Mouse (Mus musculus): ENCODE results near the gene Rfwd3.
"Not testable (repeated sequence)": the region's sequence is repeated elsewhere in the genome, so short reads cannot be mapped to it uniquely, and the experiment has no call there.

Rfwd3 gene

DNA sequence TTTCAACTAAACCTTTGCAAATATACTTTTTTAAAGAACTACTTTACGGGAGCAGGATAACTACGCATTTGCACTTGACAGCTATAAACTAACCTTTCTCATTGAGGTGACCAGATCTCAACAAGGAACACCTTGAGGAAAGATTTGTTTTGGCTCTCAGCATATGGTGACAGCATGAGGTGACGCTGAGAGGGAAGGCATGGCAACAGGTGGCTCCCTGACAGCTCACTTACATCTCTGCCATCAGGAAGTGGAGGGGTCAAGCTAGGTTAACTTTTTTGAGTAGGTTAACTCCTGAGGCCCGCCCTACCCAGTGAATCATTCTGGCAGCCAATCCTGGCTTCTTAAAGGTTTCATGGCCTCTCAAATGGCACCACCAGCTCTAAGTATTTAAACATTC, 14.4 kb downstream of the Rfwd3 start:
- DNase-seq (ENCODE audit: low spot score): no peak

DNA sequence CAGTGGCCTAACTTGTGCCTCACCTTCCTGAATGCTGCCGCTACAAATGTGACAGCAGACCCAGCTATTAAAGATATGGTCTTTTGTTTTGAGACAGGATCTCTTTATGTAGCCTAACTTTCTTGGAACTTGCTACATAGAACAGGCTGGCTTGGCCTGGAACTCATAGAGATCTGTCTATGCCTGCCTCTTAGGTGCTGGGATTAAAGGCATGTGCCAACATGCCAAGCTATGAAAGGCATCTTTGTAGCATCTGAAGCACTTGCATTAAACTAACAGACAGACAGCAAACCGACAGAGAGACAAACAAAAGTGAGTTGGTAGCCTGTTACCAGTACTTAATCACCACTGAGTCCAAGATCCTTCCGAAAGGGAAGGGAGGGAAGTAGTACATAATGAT, 17.9 kb downstream of the Rfwd3 start:
- no peak for DNase-seq (ENCODE audit: low spot score)

DNA sequence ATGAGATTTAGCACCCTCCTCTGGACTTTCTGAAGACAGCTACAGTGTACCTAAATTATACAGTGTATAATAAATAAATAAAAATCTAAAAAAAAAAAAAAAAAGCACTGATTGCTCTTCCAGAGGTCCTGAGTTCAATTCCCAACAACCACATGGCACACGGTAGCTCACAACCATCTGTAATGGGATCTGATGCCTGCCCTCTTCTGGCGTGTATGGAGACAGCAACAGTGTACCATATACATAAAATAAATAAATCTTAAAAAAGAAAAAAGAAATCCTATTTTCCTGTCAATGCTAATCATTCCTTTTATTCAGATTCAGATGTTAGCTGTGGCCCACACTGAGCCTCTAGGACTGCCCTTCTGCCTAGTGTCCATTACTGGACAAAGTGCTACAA, 31.7 kb downstream of the Rfwd3 start:
- no peak for DNase-seq (ENCODE audit: low spot score)

DNA sequence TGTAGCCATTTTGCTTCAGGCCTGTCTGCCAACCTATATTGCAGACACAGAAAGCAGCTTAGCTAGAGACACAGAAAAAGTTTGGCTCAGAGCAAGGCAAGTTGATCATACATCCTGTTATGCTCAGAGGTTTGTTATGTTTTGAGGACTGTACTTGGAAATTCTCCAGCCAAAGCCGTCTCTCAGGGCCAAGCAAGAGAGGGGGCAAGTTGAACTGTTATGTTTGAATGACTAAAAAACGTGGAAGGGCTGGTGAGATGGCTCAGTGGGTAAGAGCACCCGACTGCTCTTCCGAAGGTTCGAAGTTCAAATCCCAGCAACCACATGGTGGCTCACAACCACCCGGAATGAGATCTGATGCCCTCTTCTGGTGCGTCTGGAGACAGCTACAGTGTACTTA, 33.9 kb downstream of the Rfwd3 start:
- DNase-seq (ENCODE audit: low spot score): not testable (repeated sequence)

DNA sequence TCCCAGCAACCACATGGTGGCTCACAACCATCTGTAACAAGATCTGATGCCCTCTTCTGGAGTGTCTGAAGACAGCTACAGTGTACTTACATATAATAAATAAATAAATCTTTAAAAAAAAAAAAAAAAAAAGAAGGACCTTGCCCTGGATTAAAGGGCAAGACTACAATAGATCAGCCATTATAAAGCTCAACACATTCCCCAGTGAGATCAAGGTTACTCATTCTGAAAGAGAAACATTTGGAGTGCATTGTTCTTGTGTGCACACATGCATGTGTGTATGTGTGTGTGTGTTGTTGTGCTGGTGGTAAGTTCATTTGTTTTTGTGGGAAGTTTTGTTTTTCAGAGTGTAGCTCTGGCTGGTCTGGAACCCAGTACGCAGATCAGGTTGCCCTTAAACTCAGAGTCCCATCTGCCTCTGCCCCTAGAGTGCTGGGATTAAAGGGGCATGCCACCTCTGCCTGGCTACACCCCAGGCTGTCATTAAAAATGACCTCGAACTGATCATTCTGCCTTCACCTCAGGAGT, 35.3 kb downstream of the Rfwd3 start:
- no peak for DNase-seq (ENCODE audit: low spot score)

DNA sequence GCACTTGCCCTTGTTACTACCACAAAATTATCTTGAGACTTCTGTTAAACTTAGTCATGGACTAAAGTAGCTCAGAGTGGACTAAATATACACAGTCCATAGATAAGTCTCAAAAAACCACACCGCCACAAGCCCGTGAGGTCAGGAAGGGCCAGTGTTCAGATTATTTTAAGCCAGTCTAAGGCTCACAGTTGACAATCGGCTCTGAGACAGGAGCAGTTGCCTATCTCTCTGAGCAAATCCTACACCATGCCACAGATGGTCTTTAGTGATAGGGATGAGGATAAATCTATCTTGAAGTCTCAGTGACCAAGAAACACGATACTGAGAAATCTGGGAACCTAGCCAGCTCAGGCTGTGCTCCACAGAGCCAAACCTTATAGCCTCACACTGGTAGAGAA, 38.0 kb downstream of the Rfwd3 start:
- no peak for DNase-seq (ENCODE audit: low spot score)

DNA sequence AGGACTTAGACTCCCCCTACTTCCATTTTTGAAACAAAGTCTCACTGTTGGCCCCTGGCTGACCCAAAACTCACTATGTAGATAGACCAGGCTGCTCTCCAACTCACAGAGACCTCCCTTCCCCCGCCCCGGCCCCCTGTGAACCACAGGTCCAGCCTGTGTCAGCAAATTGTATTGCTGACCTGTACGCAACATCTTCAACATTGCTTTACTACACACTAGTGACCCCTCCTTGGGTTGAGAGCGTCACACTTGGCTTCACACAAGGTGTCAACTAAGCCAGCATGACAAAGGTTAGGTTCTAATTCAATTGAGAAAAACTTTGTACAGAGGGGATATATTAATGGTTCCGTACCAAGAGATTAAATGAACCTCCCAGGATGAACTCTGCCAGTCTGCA, 39.8 kb downstream of the Rfwd3 start:
- no peak for DNase-seq (ENCODE audit: low spot score)

DNA sequence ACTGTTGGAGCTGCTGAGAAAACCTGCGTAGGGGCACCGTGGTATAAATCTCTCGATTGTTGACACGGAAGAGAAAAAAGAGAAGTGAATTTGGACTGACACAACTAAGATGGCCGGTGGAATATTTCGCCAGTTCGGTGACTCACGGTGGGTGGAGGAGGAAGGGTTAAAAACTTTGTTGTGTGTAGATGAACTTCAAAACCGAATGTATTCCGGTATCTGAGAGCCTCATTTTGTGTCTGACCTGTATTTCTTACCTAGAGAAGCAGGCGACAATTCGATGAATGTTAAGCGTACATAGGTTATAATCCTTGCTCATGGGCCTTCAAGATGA, 40.6 kb downstream of the Rfwd3 start:
- DNase-seq (ENCODE audit: low spot score): no peak

DNA sequence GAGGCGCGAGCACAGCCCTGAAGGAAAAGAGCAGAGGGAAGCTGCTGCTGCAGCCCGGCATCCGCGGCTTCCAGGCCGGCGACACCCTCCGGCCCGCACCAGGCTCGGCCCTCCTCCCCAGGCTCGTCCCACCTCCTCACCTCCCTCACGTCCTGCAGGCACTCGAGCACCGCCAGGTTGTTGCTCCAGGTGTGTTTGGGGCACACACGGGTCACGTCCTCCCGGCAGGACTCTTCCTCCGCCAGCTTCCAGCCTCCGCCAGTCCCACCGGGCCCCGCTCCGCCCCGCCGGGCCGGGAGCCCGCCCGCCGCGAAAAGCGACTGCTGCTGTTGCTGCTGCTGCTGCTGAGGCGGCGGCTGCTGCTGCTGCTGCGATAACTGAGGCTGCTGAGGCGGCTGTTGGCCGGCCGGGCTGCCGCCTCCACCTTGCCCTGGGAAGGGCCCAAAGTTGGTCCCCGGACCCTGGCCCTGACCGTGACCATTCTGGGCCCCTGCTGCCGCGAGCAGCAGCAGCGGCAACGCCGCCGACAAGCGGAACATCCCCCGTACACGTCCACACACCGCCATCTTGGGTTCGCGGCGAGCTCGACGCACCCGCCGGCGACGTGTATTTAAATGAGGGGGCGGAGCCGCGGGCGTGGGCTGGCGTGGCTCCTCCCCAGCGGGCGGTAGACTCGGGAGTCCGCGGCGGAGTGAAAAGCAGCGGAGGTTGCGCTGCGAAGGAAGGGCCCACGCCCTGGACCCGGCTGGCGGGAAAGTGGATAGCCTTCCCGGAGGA, 41.2 kb downstream of the Rfwd3 start, which contains the start of gene Glg1:
TSS of gene Glg1 (minus strand) at position 586 of the 777 bp plus-strand sequence.
- DNase-seq (ENCODE audit: low spot score): peak; percentile 94

DNA sequence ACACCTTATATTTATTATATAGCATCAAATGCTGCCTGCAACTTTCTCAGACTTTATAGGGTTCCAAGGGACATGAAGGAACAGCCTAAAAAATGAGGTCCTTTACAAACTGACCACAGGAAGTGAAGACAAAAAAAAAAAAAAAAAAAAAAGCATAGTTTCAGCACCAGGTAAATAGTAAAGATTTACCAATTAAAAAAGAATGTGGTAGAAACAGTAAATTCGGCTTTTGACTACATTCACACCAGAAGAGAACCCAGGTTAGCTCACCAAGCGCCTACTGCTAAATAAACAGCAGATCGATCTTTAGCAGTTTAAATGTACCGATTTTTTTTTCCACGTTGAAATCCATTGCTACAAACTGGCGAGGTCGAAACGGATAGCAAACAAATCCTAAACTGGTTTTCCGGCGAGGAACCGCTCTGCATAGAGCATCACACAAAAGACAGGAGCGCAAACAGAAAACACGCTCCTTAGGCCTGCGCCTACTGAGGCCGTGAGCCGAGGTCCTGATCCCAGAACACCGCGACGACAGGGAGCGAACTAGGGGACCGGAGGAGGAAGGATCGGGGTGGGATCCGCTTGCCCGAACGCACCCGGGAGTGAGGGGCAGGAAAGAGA, 41.9 kb downstream of the Rfwd3 start:
- DNase-seq (ENCODE audit: low spot score): no peak

DNA sequence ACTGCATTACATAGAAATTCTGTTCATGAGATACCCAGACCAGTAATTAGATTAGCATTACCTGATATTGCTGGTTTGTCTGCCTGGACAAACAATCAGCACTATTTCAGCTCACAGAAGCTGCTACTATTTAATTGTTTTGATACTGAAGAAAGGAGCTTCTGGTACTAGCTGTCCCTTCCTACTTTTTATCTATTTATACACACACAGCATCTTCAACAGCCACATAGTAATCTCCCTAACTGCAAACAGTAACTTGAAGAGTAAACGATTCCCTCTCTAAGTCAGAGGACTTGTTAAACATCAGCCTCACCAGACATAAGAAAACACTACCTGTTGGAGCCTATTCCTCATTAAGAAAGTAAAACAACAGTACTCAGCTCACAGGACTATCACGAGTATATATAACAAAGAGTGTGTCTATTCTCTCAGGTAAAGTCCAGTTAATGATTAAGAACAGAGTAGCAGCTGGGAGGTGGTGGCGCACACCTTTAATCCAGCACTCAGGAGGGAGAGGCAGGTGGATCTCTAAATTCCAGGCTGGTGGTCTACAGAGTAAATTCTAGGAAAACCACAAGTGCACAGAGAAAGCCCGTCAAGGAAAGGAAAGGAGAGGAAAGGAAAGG, 47.4 kb downstream of the Rfwd3 start:
- DNase-seq (ENCODE audit: low spot score): no peak

DNA sequence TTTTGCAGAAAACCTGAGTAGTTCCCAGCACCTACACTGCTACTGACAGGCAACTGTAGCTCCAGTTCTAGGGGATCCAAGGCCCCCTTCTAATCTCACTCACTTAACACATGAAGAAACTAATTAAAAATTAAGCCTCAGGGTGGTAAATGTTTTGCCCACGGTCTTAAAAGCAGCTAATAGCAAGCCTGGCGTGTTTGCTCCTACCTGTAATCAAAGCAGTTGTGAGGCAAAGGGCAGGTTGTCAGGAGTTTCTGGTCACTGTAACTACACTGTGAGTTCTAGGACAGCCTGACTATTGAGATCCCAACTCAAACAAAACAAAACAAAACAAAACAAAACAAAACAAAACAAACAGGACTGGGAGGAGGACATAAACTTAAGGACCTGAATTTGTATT, 49.9 kb downstream of the Rfwd3 start:
- no peak for DNase-seq (ENCODE audit: low spot score)

DNA sequence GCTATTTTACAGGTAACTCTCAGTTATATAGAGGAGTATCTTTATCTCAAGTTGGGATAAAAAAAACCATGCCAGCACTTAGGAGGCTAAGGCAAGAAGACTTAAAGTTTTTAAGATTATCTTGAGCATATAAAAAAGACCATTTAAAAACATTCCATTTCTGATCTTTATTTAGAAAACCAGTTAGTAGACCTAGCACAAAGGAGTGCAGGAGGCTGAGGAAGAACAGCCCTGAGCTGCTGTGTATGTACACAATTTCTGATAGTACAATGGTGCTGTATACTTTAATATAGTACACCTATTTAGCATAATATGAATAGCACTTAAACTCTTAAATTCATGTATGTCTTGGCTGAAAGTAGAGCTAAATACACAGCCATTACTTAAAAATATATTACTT, 51.9 kb downstream of the Rfwd3 start:
- DNase-seq (ENCODE audit: low spot score): no peak

DNA sequence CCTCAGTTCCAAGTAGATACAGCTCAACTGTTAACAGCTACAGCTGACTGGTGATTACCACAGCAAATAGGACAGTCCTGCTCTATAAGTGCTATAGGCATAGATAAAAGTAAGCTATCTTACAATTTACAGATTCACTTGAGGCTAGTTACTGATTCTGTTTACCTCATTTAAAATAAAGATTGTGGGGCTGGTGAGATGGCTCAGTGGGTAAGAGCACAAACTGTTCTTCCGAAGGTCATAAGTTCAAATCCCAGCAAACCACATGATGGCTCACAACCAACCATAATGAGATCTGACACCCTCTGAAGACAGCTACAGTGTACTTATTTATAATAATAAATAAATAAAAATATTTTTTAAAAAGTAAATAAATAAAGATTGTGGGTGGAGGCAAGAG, 53.2 kb downstream of the Rfwd3 start:
- not testable (repeated sequence) for DNase-seq (ENCODE audit: low spot score)

DNA sequence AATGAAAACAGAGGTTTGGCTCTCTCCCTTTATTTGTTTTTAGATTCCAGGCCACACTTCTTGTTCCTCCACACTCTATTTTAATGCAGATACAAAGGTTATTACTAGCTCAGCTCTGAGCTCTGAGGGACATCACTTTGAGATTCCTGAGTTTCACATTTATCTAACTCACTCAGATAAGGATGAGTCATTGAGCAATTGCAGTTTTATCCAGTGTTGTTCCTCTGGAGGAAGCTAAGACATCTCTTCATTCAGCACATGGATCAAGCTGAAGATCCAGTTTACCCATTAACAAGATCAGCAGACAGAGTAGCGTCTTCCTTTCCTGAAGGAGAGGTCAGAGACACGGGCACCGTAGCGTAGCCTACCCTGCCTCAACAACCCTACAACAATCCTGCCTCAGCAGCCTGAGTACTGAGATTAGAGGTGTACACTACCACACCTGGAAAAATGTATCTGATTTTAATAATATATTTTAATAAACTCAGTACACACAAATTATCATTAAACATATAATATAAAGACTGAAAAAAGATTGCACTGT, 53.7 kb downstream of the Rfwd3 start:
- DNase-seq (ENCODE audit: low spot score): no peak

DNA sequence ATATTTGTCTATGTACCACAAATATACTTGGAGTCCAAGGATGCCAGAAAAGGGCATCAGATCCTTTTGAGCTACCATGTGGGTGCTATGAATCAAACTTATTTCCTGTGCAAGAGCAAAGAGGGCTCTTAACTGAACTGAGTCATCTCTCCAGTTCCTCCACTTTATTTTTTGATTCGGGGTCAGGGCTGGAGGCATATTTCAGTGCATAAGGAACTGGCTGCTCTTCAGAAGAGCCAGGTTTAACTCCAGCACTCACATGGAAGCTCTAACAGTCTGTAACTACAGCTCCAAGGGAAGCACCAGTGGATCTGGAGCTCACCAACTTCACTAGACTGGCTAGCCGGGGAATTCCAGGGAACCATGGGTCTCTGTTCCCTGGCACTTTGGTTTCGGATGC, 62.7 kb downstream of the Rfwd3 start:
- DNase-seq (ENCODE audit: low spot score): no peak

DNA sequence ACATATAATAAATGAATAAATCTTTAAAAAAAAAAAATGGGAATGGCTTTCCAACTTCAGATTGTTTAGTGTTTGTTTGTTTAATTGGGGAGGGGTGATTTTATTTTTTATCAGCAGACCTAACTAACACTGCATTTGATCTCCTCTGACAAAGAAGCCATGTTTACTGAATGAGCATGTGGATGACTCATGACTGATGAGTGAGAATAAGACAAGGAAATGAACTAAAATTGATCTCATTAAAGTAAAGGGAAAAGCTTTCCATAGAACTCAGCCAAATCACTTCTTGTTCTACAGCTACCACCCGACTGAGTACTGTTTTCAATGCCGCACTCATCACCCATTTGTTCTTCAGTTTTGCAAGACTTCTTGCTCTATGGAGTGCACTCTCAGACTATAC, 66.3 kb downstream of the Rfwd3 start:
- no peak for DNase-seq (ENCODE audit: low spot score)

DNA sequence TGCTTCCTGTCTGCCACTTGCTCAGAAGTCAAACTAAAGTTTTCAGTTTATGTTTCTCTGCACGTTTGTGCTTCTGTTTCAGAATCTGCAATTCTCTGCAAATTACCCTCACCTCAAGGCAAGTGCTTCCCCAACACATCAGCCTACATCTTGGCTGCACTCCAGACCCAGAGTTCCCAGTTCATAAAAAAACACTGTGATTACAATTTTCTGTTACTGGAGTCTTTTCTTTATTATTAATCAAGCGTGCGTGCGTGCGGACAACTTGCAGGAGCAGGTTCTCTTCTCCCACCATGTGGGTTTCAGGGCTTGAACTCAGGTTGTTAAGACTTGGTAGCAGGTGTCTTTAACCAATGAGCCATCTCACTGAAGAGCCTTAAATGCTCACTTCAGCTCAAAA, 75.9 kb downstream of the Rfwd3 start:
- DNase-seq (ENCODE audit: low spot score): peak; percentile 9
